Mouse (Mus musculus) hindbrain, postnatal 0 days (tissue): ENCODE results near the gene Dip2c. TPM values are rescaled to one million over a fixed set of nuclear protein-coding genes. Genes with fewer than 3 reads are reported as not detected.

ENCODE experiments used
- ATAC-seq: fragments of 200-750 bp; cut with Nextera tagmentation; 2 replicates; pipeline ENCODE4 v1.8.0; 2017; ENCODE audit warnings: mild to moderate bottlenecking, moderate TSS enrichment, moderate library complexity
- DNase-seq: peaks from one replicate; pipeline ENCODE4 v3.0.0-alpha.2; 2015; ENCODE audit warnings: low spot score
- H3K27ac ChIP-seq: fragments of 300-500 bp; sonication (generic); 2 replicates; pipeline ENCODE4 v1.5.1; 2014; ENCODE audit warnings: mild to moderate bottlenecking
- H3K27me3 ChIP-seq: fragments of 300-500 bp; sonication (generic); 2 replicates; pipeline ENCODE4 v1.6.1; 2014; ENCODE audit warnings: low read length, mixed read lengths; ENCODE audit not compliant: insufficient read depth
- H3K36me3 ChIP-seq: fragments of 300-500 bp; sonication (generic); 2 replicates; pipeline ENCODE4 v1.6.1; 2014; ENCODE audit warnings: low read length, mixed read lengths; ENCODE audit not compliant: insufficient read depth
- H3K4me1 ChIP-seq: fragments of 300-500 bp; sonication (generic); 2 replicates; pipeline ENCODE4 v1.6.1; 2014; ENCODE audit warnings: antibody characterized with exemption, low read length, mixed read lengths; ENCODE audit not compliant: insufficient read depth
- H3K4me2 ChIP-seq: fragments of 300-500 bp; sonication (generic); 2 replicates; pipeline ENCODE4 v1.6.1; 2014; ENCODE audit warnings: low read depth, mild to moderate bottlenecking, low read length, moderate library complexity, mixed read lengths
- H3K4me3 ChIP-seq: fragments of 300-500 bp; sonication (generic); 2 replicates; pipeline ENCODE4 v1.5.1; 2014; ENCODE audit warnings: low read length
- H3K9ac ChIP-seq: fragments of 300-500 bp; sonication (generic); replicated peaks from 2 replicates; pipeline ENCODE4 v1.6.1; 2014; ENCODE audit warnings: mild to moderate bottlenecking, low read length, moderate library complexity, mixed read lengths
- H3K9me3 ChIP-seq: fragments of 300-500 bp; sonication (generic); 2 replicates; pipeline ENCODE4 v1.6.1; 2016; ENCODE audit warnings: low read length, mixed read lengths
- CTCF ChIP-seq: IDR thresholded peaks from 2 replicates; pipeline ENCODE4 v1.5.1; 2016; ENCODE audit warnings: antibody characterized with exemption, control low read depth, low read depth
- WGBS: fragments of 180-500 bp; shearing (Covaris S2); extraction: QIAGEN DNeasy Blood & Tissue Kit; methylation state at CpG from one replicate; pipeline ENCODE4 v1.1.7; 2014; 5-methylcytosine and 5-hydroxymethylcytosine counted together
- polyA plus RNA-seq: library from polyadenylated mRNA; unstranded; fragments of >200 nt; fragmentation: Nextera tagmentation; extraction: Ambion mirVana; gene quantifications from 2 replicates; pipeline ENCODE4 v1.2.1, GENCODE M21; 2015
- total RNA-seq: library from RNA; depleted of rRNA; stranded (reverse); fragments of >200 nt; gene quantifications from 2 replicates; pipeline ENCODE4 v1.2.3, GENCODE M21; 2014; rRNA removed

Gene Dip2c
- total RNA-seq = 66.9 and 73.6 TPM in 2 replicates
- polyA plus RNA-seq = 8.4 and 9.2 TPM in 2 replicates

DNA sequence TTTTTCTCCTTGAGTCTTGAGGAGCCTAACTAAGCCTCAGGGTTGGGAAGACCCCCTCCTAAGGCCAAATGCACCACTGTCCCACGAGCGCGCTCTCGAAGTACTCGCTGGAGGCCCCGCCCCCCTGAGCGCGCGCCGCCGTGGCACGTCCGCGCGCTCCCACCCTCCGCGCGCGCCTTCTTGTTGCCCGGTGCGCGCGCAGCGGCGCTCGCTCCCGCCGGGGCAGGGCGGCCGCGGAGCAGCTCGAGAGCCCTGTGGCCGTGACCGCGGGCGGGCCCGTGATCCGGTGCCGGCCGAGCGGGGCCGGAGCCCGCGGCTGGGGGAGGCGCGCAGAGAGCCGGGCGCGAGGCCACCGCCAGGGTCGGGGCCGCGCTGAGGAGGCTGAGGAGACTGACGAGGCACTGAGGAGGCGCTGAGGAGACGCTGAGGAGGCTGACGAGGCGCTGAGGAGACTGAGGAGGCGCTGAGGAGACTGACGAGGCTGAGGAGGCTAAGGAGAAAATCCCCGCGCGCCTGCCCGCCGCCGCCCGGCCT lies at the start of gene Dip2c:
Gene Dip2c (plus strand): TSS at position 207 of the 534 bp plus-strand sequence.
- Histone ChIP-seq H3K36me3 (no peaks in the 10 kb centered on the region), H3K4me1 (peaks cover 11% of the 10 kb centered on the region; the same call in 1 of the 2 replicates), H3K4me3 (peak within 1 kb of the TSS; percentile 99), H3K27me3 (no peaks in the 10 kb centered on the region), H3K4me2 (peak within 1 kb of the TSS; percentile 76), H3K27ac (peak within 1 kb of the TSS; percentile 99), H3K9ac (peak within 1 kb of the TSS; percentile 98), H3K9me3 (no peaks in the 10 kb centered on the region)
- ATAC-seq = peak; percentile 93
- under 1% methylated on average over 43 of the region's 67 CpGs for WGBS
- peak; percentile 98 for DNase-seq
- TF ChIP-seq CTCF = peak; percentile 37

DNA sequence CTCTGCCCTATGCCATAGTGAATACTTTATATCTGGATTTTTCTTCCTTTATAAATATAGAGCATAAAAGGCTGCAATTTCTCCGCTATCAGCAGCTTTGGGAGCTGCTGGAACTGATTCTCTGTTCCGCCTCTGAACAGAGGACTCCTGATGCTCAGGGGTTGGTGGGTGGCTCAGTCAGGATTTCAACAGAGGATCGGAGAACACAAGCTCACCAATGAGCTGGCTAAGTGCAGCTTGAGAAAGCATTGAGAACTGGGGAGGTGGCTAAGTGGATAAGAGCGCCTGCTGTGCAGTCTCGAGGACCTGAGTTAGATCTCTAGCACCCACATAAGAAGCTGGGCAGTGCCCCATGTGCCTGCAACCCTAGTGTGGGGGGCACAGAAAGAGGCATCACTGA lies 49.2 kb upstream of the Dip2c start:
- Histone ChIP-seq H3K27ac (no peak overlapping the region), H3K4me2 (no peak overlapping the region), H3K9me3 (no peaks in the 10 kb centered on the region), H3K4me1 (no peaks in the 10 kb centered on the region), H3K9ac (no peak overlapping the region), H3K36me3 (no peaks in the 10 kb centered on the region), H3K4me3 (no peak overlapping the region), H3K27me3 (no peaks in the 10 kb centered on the region)
- no peak for DNase-seq
- WGBS = 78% methylated on average over 5 of the region's 5 CpGs
- no peak for ATAC-seq
- no peak for TF ChIP-seq CTCF

DNA sequence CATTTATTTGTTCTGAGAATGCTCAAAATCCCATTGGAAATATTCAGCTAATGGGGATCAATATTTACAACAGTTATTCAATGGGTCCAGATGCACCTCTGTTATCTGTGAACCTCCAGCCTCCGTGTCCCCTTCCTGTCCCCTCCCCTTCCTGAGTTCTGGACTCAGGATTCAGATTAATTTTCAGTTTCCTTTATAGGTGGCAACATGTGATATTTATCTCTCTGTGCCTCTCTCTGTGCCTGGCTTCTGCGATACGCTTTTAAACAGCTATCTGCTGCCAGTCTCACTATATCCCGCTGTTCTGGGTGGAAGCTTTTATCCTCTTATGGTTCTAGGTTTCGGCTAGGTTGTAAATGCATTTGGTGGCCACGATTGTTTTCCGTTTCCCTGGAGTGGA lies 38.8 kb upstream of the Dip2c start:
- H3K27me3 ChIP-seq = no peaks in the 10 kb centered on the region
- TF ChIP-seq CTCF = no peak
- no peaks in the 10 kb centered on the region for H3K36me3 ChIP-seq
- 91% methylated on average over 7 of the region's 7 CpGs for WGBS
- H3K4me1 ChIP-seq = no peaks in the 10 kb centered on the region
- no peaks in the 10 kb centered on the region for H3K9me3 ChIP-seq
- no peak overlapping the region for H3K27ac ChIP-seq
- no peak for ATAC-seq
- no peak overlapping the region for H3K9ac ChIP-seq
- no peak for DNase-seq
- no peak overlapping the region for H3K4me3 ChIP-seq
- H3K4me2 ChIP-seq = no peak overlapping the region

DNA sequence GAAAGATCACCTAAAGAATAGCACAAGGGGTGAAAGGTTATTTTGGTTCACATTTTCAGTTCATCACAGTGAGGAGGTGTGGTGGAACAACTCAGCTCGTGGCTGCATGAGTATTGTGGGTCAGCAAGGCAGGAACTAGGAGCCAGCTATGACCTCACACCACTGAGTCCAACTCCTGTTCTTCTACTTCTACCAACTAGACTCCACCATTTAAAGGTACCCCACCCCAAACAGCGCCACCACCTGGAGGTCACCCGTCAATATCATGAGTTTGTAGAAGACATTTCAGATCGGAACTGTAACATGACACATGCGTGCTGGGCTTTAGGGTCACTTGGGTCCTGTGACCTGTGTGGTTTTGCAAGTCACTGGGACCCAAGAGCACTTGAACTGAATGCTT lies 37.2 kb upstream of the Dip2c start:
- ATAC-seq = no peak
- no peak for DNase-seq
- Histone ChIP-seq H3K9ac (no peak overlapping the region), H3K27me3 (no peaks in the 10 kb centered on the region), H3K36me3 (no peaks in the 10 kb centered on the region), H3K27ac (no peak overlapping the region), H3K4me3 (no peak overlapping the region), H3K4me2 (no peak overlapping the region), H3K4me1 (no peaks in the 10 kb centered on the region), H3K9me3 (no peaks in the 10 kb centered on the region)
- 86% methylated on average over 5 of the region's 5 CpGs for WGBS
- no peak for TF ChIP-seq CTCF

GRCm38 (mm10) chr13:9239631-9240236 lies 36.6 kb upstream of the Dip2c start:
- no peaks in the 10 kb centered on the region for H3K4me1 ChIP-seq
- no peak for TF ChIP-seq CTCF
- H3K27me3 ChIP-seq = no peaks in the 10 kb centered on the region
- ATAC-seq (no peak), DNase-seq (no peak)
- H3K4me3 ChIP-seq = no peak overlapping the region
- H3K27ac ChIP-seq = no peak overlapping the region
- H3K9ac ChIP-seq = no peak overlapping the region
- 79% methylated on average over 12 of the region's 12 CpGs for WGBS
- H3K4me2 ChIP-seq = no peak overlapping the region
- H3K9me3 ChIP-seq = no peaks in the 10 kb centered on the region
- no peaks in the 10 kb centered on the region for H3K36me3 ChIP-seq

DNA sequence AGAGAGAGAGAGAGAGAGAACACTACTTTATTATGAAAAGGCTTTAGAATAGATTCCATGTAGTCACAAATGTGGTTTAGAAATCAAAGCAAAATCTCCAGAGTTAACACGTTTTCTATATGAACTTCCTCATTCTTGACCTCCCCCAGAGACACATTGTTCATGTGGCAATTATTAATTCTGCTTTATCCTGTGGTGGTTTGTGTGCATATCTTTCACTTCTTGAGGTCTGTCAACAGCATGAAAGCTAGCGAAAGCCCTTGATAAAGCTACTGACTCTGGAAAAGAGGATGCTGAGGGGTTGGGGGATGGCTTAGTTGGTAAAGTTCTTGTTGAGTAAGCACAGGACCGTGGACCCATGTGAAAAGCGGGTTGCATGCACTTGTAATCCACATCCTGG lies 14.6 kb upstream of the Dip2c start:
- Histone ChIP-seq H3K9me3 (no peaks in the 10 kb centered on the region), H3K27ac (no peak overlapping the region), H3K36me3 (no peaks in the 10 kb centered on the region), H3K4me1 (no peaks in the 10 kb centered on the region), H3K4me2 (no peak overlapping the region), H3K9ac (no peak overlapping the region), H3K27me3 (no peaks in the 10 kb centered on the region), H3K4me3 (no peak overlapping the region)
- WGBS = 69% methylated on average over 4 of the region's 4 CpGs
- TF ChIP-seq CTCF = no peak
- DNase-seq (no peak), ATAC-seq (no peak)

DNA sequence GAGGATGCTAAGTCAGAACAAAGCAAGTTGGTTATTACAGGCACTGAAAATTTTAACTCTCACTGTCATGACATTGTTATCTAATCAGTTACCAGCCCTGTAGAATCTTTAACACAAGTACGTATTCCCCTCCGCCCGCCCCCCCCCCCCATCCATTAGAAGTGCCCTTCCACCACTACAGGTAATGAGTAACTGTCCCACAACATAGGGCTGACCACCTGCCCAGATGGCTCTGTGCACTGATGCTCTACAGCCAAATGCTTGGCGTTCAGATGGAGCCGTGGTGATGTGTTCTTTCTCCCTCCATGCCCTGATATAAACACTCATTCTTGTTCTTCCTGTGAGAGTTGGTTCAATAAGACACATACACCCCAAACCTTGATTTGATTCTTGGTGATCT lies 10.8 kb upstream of the Dip2c start:
- H3K27ac ChIP-seq = no peak overlapping the region
- no peaks in the 10 kb centered on the region for H3K27me3 ChIP-seq
- WGBS = 91% methylated on average over 5 of the region's 5 CpGs
- H3K4me3 ChIP-seq = no peak overlapping the region
- no peaks in the 10 kb centered on the region for H3K4me1 ChIP-seq
- no peak for TF ChIP-seq CTCF
- DNase-seq (no peak), ATAC-seq (no peak)
- H3K9ac ChIP-seq = no peak overlapping the region
- H3K4me2 ChIP-seq = no peak overlapping the region
- no peaks in the 10 kb centered on the region for H3K36me3 ChIP-seq
- H3K9me3 ChIP-seq = no peaks in the 10 kb centered on the region
